In genomic region chr7:31050487-31050886, GRCm38 (mm10) we compare ENCODE assay signal across 11 mouse cellular contexts. TPM values are rescaled to one million over a fixed set of nuclear protein-coding genes. Genes with fewer than 3 reads are reported as not detected.
DNase-seq lines count a peak whose midpoint lies in the region; ATAC-seq lines count a peak whose summit lies in the region.
"Had no signal": no experiment of that assay in that cellular context is flagged by ENCODE, and none has a peak within 500 bp of the region (broad histone marks: within the 10 kb centered on the region; RNA-seq: fewer than 3 reads in every experiment).

No protein-coding gene starts in this region.

- no peaks in the 10 kb centered on the region for H3K9me3 ChIP-seq in heart, embryonic 12.5 days (replicated peaks)
- H3K9me3 ChIP-seq in embryonic facial prominence, embryonic 10.5 days = no peaks in the 10 kb centered on the region
- no peaks in the 10 kb centered on the region for H3K9me3 ChIP-seq in hindbrain, embryonic 12.5 days (replicated peaks)
- H3K9me3 ChIP-seq in midbrain, embryonic 12.5 days = no peaks in the 10 kb centered on the region

- 10% methylated on average over 6 of the region's 6 CpGs for WGBS in heart, embryonic 12.5 days
- 4% methylated on average over 6 of the region's 6 CpGs for WGBS in embryonic facial prominence, embryonic 10.5 days
- 5% methylated on average over 6 of the region's 6 CpGs for WGBS in hindbrain, embryonic 12.5 days
- WGBS in midbrain, embryonic 12.5 days = 3% methylated on average over 6 of the region's 6 CpGs

- H3K4me1 ChIP-seq in heart, embryonic 12.5 days (replicated peaks) = peaks cover 62% of the 10 kb centered on the region
- H3K4me1 ChIP-seq in embryonic facial prominence, embryonic 10.5 days = peaks cover 64% of the 10 kb centered on the region
- H3K4me1 ChIP-seq in hindbrain, embryonic 12.5 days = peaks cover 61% of the 10 kb centered on the region
- peaks cover 55% of the 10 kb centered on the region for H3K4me1 ChIP-seq in midbrain, embryonic 12.5 days

- H3K36me3 ChIP-seq in heart, embryonic 12.5 days = no peaks in the 10 kb centered on the region
- H3K36me3 ChIP-seq in embryonic facial prominence, embryonic 10.5 days (replicated peaks) = no peaks in the 10 kb centered on the region
- no peaks in the 10 kb centered on the region for H3K36me3 ChIP-seq in hindbrain, embryonic 12.5 days
- no peaks in the 10 kb centered on the region for H3K36me3 ChIP-seq in midbrain, embryonic 12.5 days

- no peak overlapping the region for H3K9ac ChIP-seq in heart, embryonic 12.5 days
- peak overlapping the region; percentile 55; the same call in 1 of the 2 replicates for H3K9ac ChIP-seq in hindbrain, embryonic 12.5 days
- peak overlapping the region; percentile 35; the same call in 1 of the 2 replicates for H3K9ac ChIP-seq in midbrain, embryonic 12.5 days (replicated peaks)

- ATAC-seq in heart, embryonic 12.5 days (ENCODE audit: insufficient number of reproducible peaks, low FRiP score) = no peak
- 0 out of 2 replicates have a peak, but pooled peaks have one; percentile 2 for ATAC-seq in hindbrain, embryonic 12.5 days (ENCODE audit: low FRiP score)
- ATAC-seq in midbrain, embryonic 12.5 days (ENCODE audit: low FRiP score, low read depth) = no peak

- H3K27ac ChIP-seq in heart, embryonic 12.5 days (ENCODE audit: poor library complexity, severe bottlenecking) = no peak overlapping the region
- H3K27ac ChIP-seq in embryonic facial prominence, embryonic 10.5 days (replicated peaks) = no peak overlapping the region
- H3K27ac ChIP-seq in hindbrain, embryonic 12.5 days = peak overlapping the region; percentile 57; the same call in 1 of the 2 replicates
- H3K27ac ChIP-seq in midbrain, embryonic 12.5 days (replicated peaks) = no peak overlapping the region
- H3K27ac ChIP-seq: gastrocnemius, adult 2 months had no signal

- no peak overlapping the region for H3K4me3 ChIP-seq in heart, embryonic 12.5 days
- H3K4me3 ChIP-seq in embryonic facial prominence, embryonic 10.5 days = peak overlapping the region; percentile 47
- H3K4me3 ChIP-seq in hindbrain, embryonic 12.5 days = peak overlapping the region; percentile 32
- H3K4me3 ChIP-seq in midbrain, embryonic 12.5 days = peak overlapping the region; percentile 37

- peaks cover 55% of the 10 kb centered on the region for H3K27me3 ChIP-seq in heart, embryonic 12.5 days (replicated peaks)
- peaks cover 93% of the 10 kb centered on the region for H3K27me3 ChIP-seq in embryonic facial prominence, embryonic 10.5 days (replicated peaks; ENCODE audit: low read depth, poor library complexity, severe bottlenecking)
- H3K27me3 ChIP-seq in hindbrain, embryonic 12.5 days = peaks cover 77% of the 10 kb centered on the region
- peaks cover 82% of the 10 kb centered on the region for H3K27me3 ChIP-seq in midbrain, embryonic 12.5 days

- no peak for DNase-seq in heart, adult 8-10 months (ENCODE audit: low spot score)
- DNase-seq in embryonic facial prominence, embryonic 10.5 days (ENCODE audit: low spot score) = no peak
- no peak for DNase-seq in adrenal gland, postnatal 25 days
- no peak for DNase-seq in thymus, postnatal 14 days
- DNase-seq in adrenal gland, postnatal 10 days = no peak
- DNase-seq: kidney, postnatal 14 days had no signal

- H3K4me2 ChIP-seq in heart, embryonic 12.5 days = peak overlapping the region; percentile 53; the same call in 1 of the 2 replicates
- peak overlapping the region; percentile 60 for H3K4me2 ChIP-seq in hindbrain, embryonic 12.5 days (replicated peaks)
- H3K4me2 ChIP-seq in midbrain, embryonic 12.5 days (replicated peaks) = peak overlapping the region; percentile 55

RNA-seq across cellular contexts. Expression of gene Fxyd7, which starts 0.8 kb away (rescaled TPM):
- polyA plus RNA-seq in heart, embryonic 12.5 days (2016; fragmentation: Nextera tagmentation; extraction: Ambion mirVana) = 1.4 and 1.7 TPM in 2 replicates
- 1 to 10 TPM in 2 of 4 experiments, under 1 TPM in 2; 0.49 to 1.5 (median 1.1) TPM for total RNA-seq in heart, adult 8-10 months (2022)
- polyA plus RNA-seq in embryonic facial prominence, embryonic 10.5 days (2016; fragmentation: Nextera tagmentation; extraction: Ambion mirVana) = 0.55 and 3.1 TPM in 2 replicates
- polyA plus RNA-seq in hindbrain, embryonic 12.5 days (2016; fragmentation: Nextera tagmentation; extraction: Ambion mirVana) = 26.3 and 29.8 TPM in 2 replicates
- polyA plus RNA-seq in midbrain, embryonic 12.5 days (2016; fragmentation: Nextera tagmentation; extraction: Ambion mirVana) = 10.0 and 11.5 TPM in 2 replicates
- 0.55 TPM in 1 of 2 replicates, not detected in the other for total RNA-seq in adrenal gland, postnatal 25 days (2021)
- 10 to 100 TPM in 1 of 2 experiments, 1 to 10 TPM in 1; 7.5 to 18.2 TPM for total RNA-seq in adrenal gland, postnatal 10 days (2021)
- polyA plus RNA-seq: C2C12 had no signal

RNA-seq across cellular contexts. Expression of gene Fxyd1, which starts 6.5 kb away (rescaled TPM):
- polyA plus RNA-seq in heart, embryonic 12.5 days (2016; fragmentation: Nextera tagmentation; extraction: Ambion mirVana) = 927 and 934 TPM in 2 replicates
- total RNA-seq in heart, adult 8-10 months (2022) = 1,000 to 10,000 TPM in 2 of 4 experiments, 100 to 1,000 TPM in 2; 843 to 1,156 (median 1,037) TPM
- polyA plus RNA-seq in embryonic facial prominence, embryonic 10.5 days (2016; fragmentation: Nextera tagmentation; extraction: Ambion mirVana) = 9.8 and 12.2 TPM in 2 replicates
- 25.3 and 34.7 TPM in 2 replicates for polyA plus RNA-seq in hindbrain, embryonic 12.5 days (2016; fragmentation: Nextera tagmentation; extraction: Ambion mirVana)
- polyA plus RNA-seq in midbrain, embryonic 12.5 days (2016; fragmentation: Nextera tagmentation; extraction: Ambion mirVana) = 8.9 and 10.3 TPM in 2 replicates
- 151 and 212 TPM in 2 replicates for total RNA-seq in adrenal gland, postnatal 25 days (2021)
- total RNA-seq in adrenal gland, postnatal 10 days (2021) = 100 to 1,000 TPM; 353 to 358 TPM

RNA-seq across cellular contexts. Expression of gene Fxyd5, which starts 8.2 kb away (rescaled TPM):
- 34.8 and 37.3 TPM in 2 replicates for polyA plus RNA-seq in heart, embryonic 12.5 days (2016; fragmentation: Nextera tagmentation; extraction: Ambion mirVana)
- total RNA-seq in heart, adult 8-10 months (2022) = 10 to 100 TPM; 22.7 to 35.0 (median 28.4) TPM
- polyA plus RNA-seq in embryonic facial prominence, embryonic 10.5 days (2016; fragmentation: Nextera tagmentation; extraction: Ambion mirVana) = 9.1 and 9.5 TPM in 2 replicates
- 9.6 and 10.4 TPM in 2 replicates for polyA plus RNA-seq in hindbrain, embryonic 12.5 days (2016; fragmentation: Nextera tagmentation; extraction: Ambion mirVana)
- polyA plus RNA-seq in midbrain, embryonic 12.5 days (2016; fragmentation: Nextera tagmentation; extraction: Ambion mirVana) = 8.7 and 13.2 TPM in 2 replicates
- 35.9 and 36.5 TPM in 2 replicates for total RNA-seq in adrenal gland, postnatal 25 days (2021)
- 10 to 100 TPM; 39.1 to 42.0 TPM for total RNA-seq in adrenal gland, postnatal 10 days (2021)

RNA-seq across cellular contexts. Expression of gene Lgi4, which starts 8.7 kb away (rescaled TPM):
- 0.14 TPM in 1 of 2 replicates, not detected in the other for polyA plus RNA-seq in heart, embryonic 12.5 days (2016; fragmentation: Nextera tagmentation; extraction: Ambion mirVana)
- total RNA-seq in heart, adult 8-10 months (2022) = 1 to 10 TPM; 2.6 to 3.8 (median 3.4) TPM
- 2.5 and 2.8 TPM in 2 replicates for polyA plus RNA-seq in embryonic facial prominence, embryonic 10.5 days (2016; fragmentation: Nextera tagmentation; extraction: Ambion mirVana)
- polyA plus RNA-seq in hindbrain, embryonic 12.5 days (2016; fragmentation: Nextera tagmentation; extraction: Ambion mirVana) = 2.1 TPM in 2 replicates
- polyA plus RNA-seq in midbrain, embryonic 12.5 days (2016; fragmentation: Nextera tagmentation; extraction: Ambion mirVana) = 0.54 and 0.55 TPM in 2 replicates
- total RNA-seq in adrenal gland, postnatal 25 days (2021) = 3.7 and 3.8 TPM in 2 replicates
- total RNA-seq in adrenal gland, postnatal 10 days (2021) = 1 to 10 TPM; 6.1 to 7.0 TPM

RNA-seq across cellular contexts. Expression of gene Fxyd3, which starts 26.0 kb away (rescaled TPM):
- polyA plus RNA-seq in heart, embryonic 12.5 days (2016; fragmentation: Nextera tagmentation; extraction: Ambion mirVana) = 0.15 and 0.23 TPM in 2 replicates
- 1 to 10 TPM in 2 of 4 experiments, under 1 TPM in 2; 0.71 to 4.8 (median 1.6) TPM for total RNA-seq in heart, adult 8-10 months (2022)
- 7.5 and 8.8 TPM in 2 replicates for polyA plus RNA-seq in embryonic facial prominence, embryonic 10.5 days (2016; fragmentation: Nextera tagmentation; extraction: Ambion mirVana)
- polyA plus RNA-seq in hindbrain, embryonic 12.5 days (2016; fragmentation: Nextera tagmentation; extraction: Ambion mirVana) = 5.5 and 12.3 TPM in 2 replicates
- 1.4 and 1.7 TPM in 2 replicates for polyA plus RNA-seq in midbrain, embryonic 12.5 days (2016; fragmentation: Nextera tagmentation; extraction: Ambion mirVana)
- total RNA-seq in adrenal gland, postnatal 25 days (2021) = 0.73 and 1.9 TPM in 2 replicates
- 1 to 10 TPM; 4.0 to 5.6 TPM for total RNA-seq in adrenal gland, postnatal 10 days (2021)

Comparison
In these comparisons a context has a peak if more than half of its experiments do, and no peak if none do; other contexts are left out.
1. RNA of gene Fxyd1, which starts 6.5 kb away (polyA plus RNA-seq): 927 to 934 TPM in heart, embryonic 12.5 days; 25.3 to 34.7 TPM in hindbrain, embryonic 12.5 days, 9.8 to 12.2 TPM in embryonic facial prominence, embryonic 10.5 days and 8.9 to 10.3 TPM in midbrain, embryonic 12.5 days; every median in the first group is over 10 times any median in the second.
2. Peak in every context shown above with its lines, with median percentiles within 50 percentile points of each other: H3K4me2 ChIP-seq.